Mouse (Mus musculus): Measurements from ENCODE around the gene Jmjd1c. TPM values are rescaled to one million over a fixed set of nuclear protein-coding genes. Genes with fewer than 3 reads are reported as not detected.

The Jmjd1c gene
- polyA plus RNA-seq, 1 experiment = 31.5 TPM

GRCm38 (mm10) chr10:67285176-67285814, 189.4 kb downstream of the Jmjd1c start, which contains the start of gene Nrbf2:
TSS of gene Nrbf2 (minus strand) at chr10:67285305.
- Histone ChIP-seq H3K36me3 (ENCODE audit: control insufficient read depth, insufficient read depth, low read length) (no peaks in the 10 kb centered on the region), H3K4me3 (ENCODE audit: control insufficient read depth, insufficient read depth, low read length) (peak within 1 kb of the TSS; percentile 94), H3K27ac (ENCODE audit: control insufficient read depth, insufficient read depth, low read length) (no peak within 1 kb of the TSS), H3K27me3 (ENCODE audit: control insufficient read depth, insufficient read depth, low read length) (no peaks in the 10 kb centered on the region), H3K4me1 (replicated peaks; ENCODE audit: control insufficient read depth, insufficient read depth, low read length) (peaks cover 15% of the 10 kb centered on the region)
- 3% methylated on average over 52 of the region's 52 CpGs for WGBS
- peak; percentile 78 for DNase-seq
- no peak for TF ChIP-seq CTCF (IDR thresholded peaks at IDR 0.05; ENCODE audit: borderline replicate concordance, control insufficient read depth, extremely low read depth, insufficient read depth, low read length, poor library complexity)
- TF ChIP-seq POLR2A (IDR thresholded peaks at IDR 0.05; ENCODE audit: control insufficient read depth, extremely low read depth, insufficient read depth, low read length, poor library complexity) = 0 out of 2 replicates have a peak, but pooled peaks have one; percentile 45

GRCm38 (mm10) chr10:67287877-67288276, 192.0 kb downstream of the Jmjd1c start:
- WGBS = 93% methylated on average over 3 of the region's 3 CpGs
- TF ChIP-seq POLR2A (IDR thresholded peaks at IDR 0.05; ENCODE audit: control insufficient read depth, extremely low read depth, insufficient read depth, low read length, poor library complexity) (no peak), CTCF (IDR thresholded peaks at IDR 0.05; ENCODE audit: borderline replicate concordance, control insufficient read depth, extremely low read depth, insufficient read depth, low read length, poor library complexity) (no peak)
- DNase-seq = no peak
- H3K4me3 ChIP-seq (ENCODE audit: control insufficient read depth, insufficient read depth, low read length) = no peak overlapping the region
- no peak overlapping the region for H3K27ac ChIP-seq (ENCODE audit: control insufficient read depth, insufficient read depth, low read length)
- H3K4me1 ChIP-seq (replicated peaks; ENCODE audit: control insufficient read depth, insufficient read depth, low read length) = peaks cover 15% of the 10 kb centered on the region
- no peaks in the 10 kb centered on the region for H3K36me3 ChIP-seq (ENCODE audit: control insufficient read depth, insufficient read depth, low read length)
- no peaks in the 10 kb centered on the region for H3K27me3 ChIP-seq (ENCODE audit: control insufficient read depth, insufficient read depth, low read length)

GRCm38 (mm10) chr10:67290622-67291021, 194.7 kb downstream of the Jmjd1c start:
- no peaks in the 10 kb centered on the region for H3K27me3 ChIP-seq (ENCODE audit: control insufficient read depth, insufficient read depth, low read length)
- no peak overlapping the region for H3K4me3 ChIP-seq (ENCODE audit: control insufficient read depth, insufficient read depth, low read length)
- H3K4me1 ChIP-seq (replicated peaks; ENCODE audit: control insufficient read depth, insufficient read depth, low read length) = 0 out of 2 replicates have a peak, but pooled peaks cover under 1% of the 10 kb centered on the region
- no peak for TF ChIP-seq POLR2A (IDR thresholded peaks at IDR 0.05; ENCODE audit: control insufficient read depth, extremely low read depth, insufficient read depth, low read length, poor library complexity)
- TF ChIP-seq CTCF (IDR thresholded peaks at IDR 0.05; ENCODE audit: borderline replicate concordance, control insufficient read depth, extremely low read depth, insufficient read depth, low read length, poor library complexity) = no peak
- DNase-seq = no peak
- WGBS = 76% methylated on average over 4 of the region's 4 CpGs
- no peak overlapping the region for H3K27ac ChIP-seq (ENCODE audit: control insufficient read depth, insufficient read depth, low read length)
- no peaks in the 10 kb centered on the region for H3K36me3 ChIP-seq (ENCODE audit: control insufficient read depth, insufficient read depth, low read length)

GRCm38 (mm10) chr10:67291087-67291486, 195.2 kb downstream of the Jmjd1c start:
- 76% methylated on average over 8 of the region's 8 CpGs for WGBS
- Histone ChIP-seq H3K4me3 (ENCODE audit: control insufficient read depth, insufficient read depth, low read length) (no peak overlapping the region), H3K36me3 (ENCODE audit: control insufficient read depth, insufficient read depth, low read length) (no peaks in the 10 kb centered on the region), H3K27ac (ENCODE audit: control insufficient read depth, insufficient read depth, low read length) (no peak overlapping the region), H3K4me1 (replicated peaks; ENCODE audit: control insufficient read depth, insufficient read depth, low read length) (no peaks in the 10 kb centered on the region), H3K27me3 (ENCODE audit: control insufficient read depth, insufficient read depth, low read length) (no peaks in the 10 kb centered on the region)
- DNase-seq = no peak
- TF ChIP-seq POLR2A (IDR thresholded peaks at IDR 0.05; ENCODE audit: control insufficient read depth, extremely low read depth, insufficient read depth, low read length, poor library complexity) (no peak), CTCF (IDR thresholded peaks at IDR 0.05; ENCODE audit: borderline replicate concordance, control insufficient read depth, extremely low read depth, insufficient read depth, low read length, poor library complexity) (no peak)

- H3K27ac ChIP-seq (ENCODE audit: control insufficient read depth, insufficient read depth, low read length) = no peak overlapping the region
- H3K36me3 ChIP-seq (ENCODE audit: control insufficient read depth, insufficient read depth, low read length) = no peaks in the 10 kb centered on the region
- WGBS = 95% methylated on average over 5 of the region's 5 CpGs
- no peaks in the 10 kb centered on the region for H3K4me1 ChIP-seq (replicated peaks; ENCODE audit: control insufficient read depth, insufficient read depth, low read length)
- no peaks in the 10 kb centered on the region for H3K27me3 ChIP-seq (ENCODE audit: control insufficient read depth, insufficient read depth, low read length)
- H3K4me3 ChIP-seq (ENCODE audit: control insufficient read depth, insufficient read depth, low read length) = no peak overlapping the region
- DNase-seq = no peak
- TF ChIP-seq POLR2A (IDR thresholded peaks at IDR 0.05; ENCODE audit: control insufficient read depth, extremely low read depth, insufficient read depth, low read length, poor library complexity) = no peak
- TF ChIP-seq CTCF (IDR thresholded peaks at IDR 0.05; ENCODE audit: borderline replicate concordance, control insufficient read depth, extremely low read depth, insufficient read depth, low read length, poor library complexity) = no peak
These were observed 199.4 kb downstream of the Jmjd1c start for GRCm38 (mm10) chr10:67295331-67295730.

- Histone ChIP-seq H3K27me3 (ENCODE audit: control insufficient read depth, insufficient read depth, low read length) (no peaks in the 10 kb centered on the region), H3K27ac (ENCODE audit: control insufficient read depth, insufficient read depth, low read length) (no peak overlapping the region), H3K4me1 (replicated peaks; ENCODE audit: control insufficient read depth, insufficient read depth, low read length) (no peaks in the 10 kb centered on the region), H3K4me3 (ENCODE audit: control insufficient read depth, insufficient read depth, low read length) (no peak overlapping the region), H3K36me3 (ENCODE audit: control insufficient read depth, insufficient read depth, low read length) (no peaks in the 10 kb centered on the region)
- DNase-seq = no peak
- WGBS = 93% methylated on average over 7 of the region's 7 CpGs
- TF ChIP-seq POLR2A (IDR thresholded peaks at IDR 0.05; ENCODE audit: control insufficient read depth, extremely low read depth, insufficient read depth, low read length, poor library complexity) (no peak), CTCF (IDR thresholded peaks at IDR 0.05; ENCODE audit: borderline replicate concordance, control insufficient read depth, extremely low read depth, insufficient read depth, low read length, poor library complexity) (no peak)
These were observed 200.1 kb downstream of the Jmjd1c start for GRCm38 (mm10) chr10:67295938-67296466.

Measured in thymus, adult 2 months (tissue).